Mouse (Mus musculus) heart, postnatal 36 days (tissue): ENCODE results near the gene Pak6. TPM values are rescaled to one million over a fixed set of nuclear protein-coding genes. Genes with fewer than 3 reads are reported as not detected.
"Not testable (repeated sequence)": the region's sequence is repeated elsewhere in the genome, so short reads cannot be mapped to it uniquely, and the experiment has no call there.

Source experiments
- DNase-seq, 2 experiments: peaks; one replicate each; pipeline ENCODE4 v3.0.0; 2021 to 2022
- intact Hi-C: fragments of 180-260 bp; cut with DNase I; formaldehyde crosslinking; loops from one replicate; pipeline ENCODE4 v1.15.1; 2025
- total RNA-seq, 2 experiments: library from RNA; stranded (reverse); gene quantifications; 2 replicates each; pipeline ENCODE4 v1.2.3; 2021

Pak6 gene
- total RNA-seq: 10 to 100 TPM; 10.1 to 13.0 TPM

- intact Hi-C loops: no loop called here
- no peak for DNase-seq
Observed at GRCm38 (mm10) chr2:118662902-118663803, at the start of gene Pak6. Gene Pak6, plus strand, starts transcription at chr2:118663303.

- intact Hi-C loops: no loop called here
Observed at GRCm38 (mm10) chr2:118618013-118618412, 45.1 kb upstream of the Pak6 start.

GRCm38 (mm10) chr2:118620101-118620500, 43.0 kb upstream of the Pak6 start:
- DNase-seq: no peak
- intact Hi-C loops: no loop called here

More at GRCm38 (mm10) chr2:118618013-118618412, 45.1 kb upstream of the Pak6 start:
- no peak for DNase-seq

GRCm38 (mm10) chr2:118620608-118621007, 42.5 kb upstream of the Pak6 start:
- intact Hi-C loops: no loop called here
- DNase-seq: no peak

GRCm38 (mm10) chr2:118629276-118629675, 33.8 kb upstream of the Pak6 start:
- intact Hi-C loops: no loop called here
- DNase-seq: no peak

- no peak for DNase-seq
- intact Hi-C loops: no loop called here
Observed at GRCm38 (mm10) chr2:118633441-118633840, 29.7 kb upstream of the Pak6 start.

GRCm38 (mm10) chr2:118637258-118637657, 25.8 kb upstream of the Pak6 start:
- intact Hi-C loops: no loop called here
- no peak for DNase-seq

- intact Hi-C loops: loop anchor here (1.0 kb wide), 3 partner anchors 57 to 245 kb away; no protein-coding TSS in a partner anchor
- DNase-seq: peak; percentile 73 to 75
Observed at GRCm38 (mm10) chr2:118637888-118638526, 25.1 kb upstream of the Pak6 start.

- intact Hi-C loops: loop anchor here (1.0 kb wide), 3 partner anchors 57 to 245 kb away; no protein-coding TSS in a partner anchor
Observed at GRCm38 (mm10) chr2:118638686-118639085, 24.4 kb upstream of the Pak6 start.

GRCm38 (mm10) chr2:118641147-118641546, 22.0 kb upstream of the Pak6 start:
- intact Hi-C loops: loop anchor here (2.0 to 5.0 kb wide), 2 partner anchors 16 to 36 kb away; no protein-coding TSS in a partner anchor
- DNase-seq: no peak

More at GRCm38 (mm10) chr2:118638686-118639085, 24.4 kb upstream of the Pak6 start:
- no peak for DNase-seq

- intact Hi-C loops: loop anchor here (5.0 kb wide), 1 partner anchor 35 kb away; no protein-coding TSS in a partner anchor
- DNase-seq: no peak
Observed at GRCm38 (mm10) chr2:118642431-118642830, 20.7 kb upstream of the Pak6 start.

- intact Hi-C loops: loop anchor here (5.0 kb wide), 1 partner anchor 34 kb away; no protein-coding TSS in a partner anchor
- no peak for DNase-seq
Observed at GRCm38 (mm10) chr2:118642942-118643341, 20.2 kb upstream of the Pak6 start.

GRCm38 (mm10) chr2:118646665-118647064, 16.4 kb upstream of the Pak6 start:
- no peak for DNase-seq
- intact Hi-C loops: no loop called here

- DNase-seq, intact Hi-C loops: not testable (repeated sequence)
Observed at GRCm38 (mm10) chr2:118650697-118651096, 12.4 kb upstream of the Pak6 start.

- intact Hi-C loops: loop anchor here (2.0 to 5.0 kb wide), 2 partner anchors 16 to 41 kb away; no protein-coding TSS in a partner anchor
Observed at GRCm38 (mm10) chr2:118656688-118657281, 6.3 kb upstream of the Pak6 start.

GRCm38 (mm10) chr2:118658457-118658856, 4.6 kb upstream of the Pak6 start:
- no peak for DNase-seq
- intact Hi-C loops: loop anchor here (5.0 kb wide), 1 partner anchor 39 kb away; no protein-coding TSS in a partner anchor

More at GRCm38 (mm10) chr2:118656688-118657281, 6.3 kb upstream of the Pak6 start:
- DNase-seq: no peak

GRCm38 (mm10) chr2:118659077-118659476, 4.0 kb upstream of the Pak6 start:
- intact Hi-C loops: loop anchor here (5.0 kb wide), 1 partner anchor 38 kb away; no protein-coding TSS in a partner anchor
- DNase-seq: peak; percentile 34 to 43

GRCm38 (mm10) chr2:118659493-118659892, 3.6 kb upstream of the Pak6 start:
- no peak for DNase-seq
- intact Hi-C loops: loop anchor here (5.0 kb wide), 1 partner anchor 38 kb away; no protein-coding TSS in a partner anchor

GRCm38 (mm10) chr2:118659998-118660452, 3.1 kb upstream of the Pak6 start:
- DNase-seq: peak; percentile 54 to 67
- intact Hi-C loops: loop anchor here (5.0 kb wide), 1 partner anchor 37 kb away; no protein-coding TSS in a partner anchor

GRCm38 (mm10) chr2:118661891-118662290, 1.2 kb upstream of the Pak6 start:
- intact Hi-C loops: no loop called here
- DNase-seq: no peak
